Mouse (Mus musculus) midbrain, postnatal 0 days (tissue): ENCODE results near the gene H2-DMa. TPM values are rescaled to one million over a fixed set of nuclear protein-coding genes. Genes with fewer than 3 reads are reported as not detected.

Experiments
- ATAC-seq: fragments of 200-750 bp; cut with Nextera tagmentation; 2 replicates; pipeline ENCODE4 v1.8.0; 2017; ENCODE audit warnings: moderate number of reproducible peaks, mild to moderate bottlenecking, moderate TSS enrichment, moderate library complexity; ENCODE audit not compliant: low FRiP score
- DNase-seq: peaks from one replicate; pipeline ENCODE4 v3.0.0-alpha.2; 2015; ENCODE audit warnings: low spot score
- H3K27ac ChIP-seq: fragments of 300-500 bp; sonication (generic); 2 replicates; pipeline ENCODE4 v1.5.1; 2014; ENCODE audit warnings: low read depth, mild to moderate bottlenecking, low read length, mixed read lengths
- H3K27me3 ChIP-seq: fragments of 300-500 bp; sonication (generic); 2 replicates; pipeline ENCODE4 v1.6.1; 2014; ENCODE audit warnings: low read length, control low read depth, mixed read lengths; ENCODE audit not compliant: insufficient read depth
- H3K36me3 ChIP-seq: fragments of 300-500 bp; sonication (generic); 2 replicates; pipeline ENCODE4 v1.6.1; 2014; ENCODE audit warnings: low read length, control low read depth, mixed read lengths; ENCODE audit not compliant: insufficient read depth
- H3K4me1 ChIP-seq: fragments of 300-500 bp; sonication (generic); 2 replicates; pipeline ENCODE4 v1.6.1; 2014; ENCODE audit warnings: mild to moderate bottlenecking, control low read depth, antibody characterized with exemption, low read length, mixed read lengths; ENCODE audit not compliant: insufficient read depth
- H3K4me2 ChIP-seq: fragments of 300-500 bp; sonication (generic); 2 replicates; pipeline ENCODE4 v1.6.1; 2014; ENCODE audit warnings: low read depth, mild to moderate bottlenecking, low read length, mixed read lengths; ENCODE audit not compliant: poor library complexity, severe bottlenecking
- H3K4me3 ChIP-seq: fragments of 300-500 bp; sonication (generic); 2 replicates; pipeline ENCODE4 v1.5.1; 2014; ENCODE audit warnings: low read depth, mild to moderate bottlenecking, low read length, moderate library complexity
- H3K9ac ChIP-seq: fragments of 300-500 bp; sonication (generic); replicated peaks from 2 replicates; pipeline ENCODE4 v1.6.1; 2014; ENCODE audit warnings: mild to moderate bottlenecking, low read length, moderate library complexity, mixed read lengths; ENCODE audit not compliant: poor library complexity, severe bottlenecking
- H3K9me3 ChIP-seq: fragments of 300-500 bp; sonication (generic); 2 replicates; pipeline ENCODE4 v1.6.1; 2016; ENCODE audit warnings: low read length, control low read depth
- CTCF ChIP-seq: IDR thresholded peaks from 2 replicates; pipeline ENCODE4 v1.5.1; 2016; ENCODE audit warnings: antibody characterized with exemption, mild to moderate bottlenecking
- WGBS: fragments of 180-500 bp; shearing (Covaris S2); extraction: QIAGEN DNeasy Blood & Tissue Kit; methylation state at CpG from one replicate; pipeline ENCODE4 v1.1.7; 2014; 5-methylcytosine and 5-hydroxymethylcytosine counted together
- polyA plus RNA-seq: library from polyadenylated mRNA; unstranded; fragments of >200 nt; fragmentation: Nextera tagmentation; extraction: Ambion mirVana; gene quantifications from 2 replicates; pipeline ENCODE4 v1.2.1, GENCODE M21; 2015
- total RNA-seq: library from RNA; depleted of rRNA; stranded (reverse); fragments of >200 nt; gene quantifications from 2 replicates; pipeline ENCODE4 v1.2.3, GENCODE M21; 2014

Gene H2-DMa
- total and polyA plus RNA-seq, 2 experiments from 2014 or later, result 23.8 to 26.1 TPM

DNA sequence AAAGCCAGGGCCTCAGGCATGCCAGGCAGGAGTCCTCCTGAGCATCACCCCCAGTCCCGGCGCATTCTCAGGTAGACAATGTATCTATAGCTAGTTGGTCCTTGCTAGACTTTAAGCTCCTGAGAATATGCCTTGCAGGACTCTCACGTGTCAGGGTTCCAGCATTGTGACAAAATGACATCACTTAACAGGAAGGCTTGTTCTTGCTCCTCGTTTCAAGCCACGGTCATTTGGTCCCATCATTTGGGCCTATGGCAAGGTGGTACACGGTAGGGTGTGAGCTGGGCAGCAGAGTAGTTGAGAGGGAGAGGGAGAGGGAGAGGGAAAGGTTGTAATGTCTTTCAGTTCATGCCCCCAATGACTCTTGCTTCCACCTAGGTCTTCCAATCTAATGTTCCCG is 12.6 kb downstream of the H2-DMa start:
- ATAC-seq, result no peak
- TF ChIP-seq CTCF, result no peak
- Histone ChIP-seq H3K4me1 (peaks cover 7% of the 10 kb centered on the region; the same call in 1 of the 2 replicates), H3K9ac (no peak overlapping the region), H3K9me3 (no peaks in the 10 kb centered on the region), H3K36me3 (no peaks in the 10 kb centered on the region), H3K27me3 (no peaks in the 10 kb centered on the region), H3K27ac (no peak overlapping the region), H3K4me2 (no peak overlapping the region), H3K4me3 (no peak overlapping the region)
- WGBS, result 60% methylated on average over 7 of the region's 7 CpGs
- DNase-seq, result no peak

DNA sequence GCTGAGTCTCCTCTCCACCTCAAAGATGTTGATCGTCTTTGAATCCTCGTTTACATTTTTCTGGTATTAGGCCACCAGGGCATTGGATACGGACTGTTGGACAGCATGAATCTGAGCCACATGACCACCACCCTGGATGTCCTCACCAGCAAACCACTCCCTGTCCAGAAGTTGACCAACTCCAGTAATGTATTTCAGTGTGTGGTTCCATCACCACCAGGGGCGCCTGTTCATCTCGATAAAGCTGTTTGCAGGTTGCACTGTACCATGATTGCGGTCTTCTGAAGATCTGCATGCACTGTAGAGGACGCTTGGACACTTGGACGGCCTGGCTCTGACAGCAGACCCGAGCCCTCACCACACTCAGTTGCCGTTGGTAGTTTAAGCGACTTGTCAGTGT is 13.9 kb downstream of the H2-DMa start:
- DNase-seq (no peak), ATAC-seq (no peak)
- no peaks in the 10 kb centered on the region for H3K36me3 ChIP-seq
- H3K27me3 ChIP-seq, result peaks cover 6% of the 10 kb centered on the region
- peaks cover 7% of the 10 kb centered on the region; the same call in 1 of the 2 replicates for H3K4me1 ChIP-seq
- H3K9ac ChIP-seq, result no peak overlapping the region
- 84% methylated on average over 11 of the region's 11 CpGs for WGBS
- no peak overlapping the region for H3K4me3 ChIP-seq
- H3K27ac ChIP-seq, result no peak overlapping the region
- no peaks in the 10 kb centered on the region for H3K9me3 ChIP-seq
- TF ChIP-seq CTCF, result peak; percentile 56
- H3K4me2 ChIP-seq, result no peak overlapping the region

DNA sequence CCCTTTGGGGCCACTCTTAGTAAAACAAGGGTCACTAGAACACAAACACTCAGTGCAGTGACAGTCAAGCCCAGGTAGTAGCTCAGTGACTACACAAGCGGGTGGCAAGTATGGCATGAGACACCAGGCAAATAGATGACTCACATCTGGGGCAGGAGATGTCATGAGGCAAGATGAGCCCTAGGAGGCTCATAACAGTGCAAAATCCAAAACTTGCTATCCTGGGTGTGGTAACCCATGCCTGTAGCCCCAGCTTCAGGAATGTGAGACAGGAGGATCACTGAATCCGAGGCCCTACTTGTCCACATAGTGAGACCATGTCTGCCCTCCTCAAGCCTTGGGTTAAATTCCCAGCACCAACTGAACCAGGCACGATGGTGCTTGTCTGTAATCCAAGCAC is 15.1 kb downstream of the H2-DMa start:
- H3K4me2 ChIP-seq, result no peak overlapping the region
- ATAC-seq (no peak), DNase-seq (no peak)
- WGBS, result 89% methylated on average over 3 of the region's 3 CpGs
- TF ChIP-seq CTCF, result no peak
- H3K4me3 ChIP-seq, result no peak overlapping the region
- no peak overlapping the region for H3K27ac ChIP-seq
- no peaks in the 10 kb centered on the region for H3K36me3 ChIP-seq
- H3K9ac ChIP-seq, result no peak overlapping the region
- no peaks in the 10 kb centered on the region for H3K9me3 ChIP-seq
- H3K4me1 ChIP-seq, result peaks cover 7% of the 10 kb centered on the region; the same call in 1 of the 2 replicates
- H3K27me3 ChIP-seq, result peaks cover 17% of the 10 kb centered on the region

DNA sequence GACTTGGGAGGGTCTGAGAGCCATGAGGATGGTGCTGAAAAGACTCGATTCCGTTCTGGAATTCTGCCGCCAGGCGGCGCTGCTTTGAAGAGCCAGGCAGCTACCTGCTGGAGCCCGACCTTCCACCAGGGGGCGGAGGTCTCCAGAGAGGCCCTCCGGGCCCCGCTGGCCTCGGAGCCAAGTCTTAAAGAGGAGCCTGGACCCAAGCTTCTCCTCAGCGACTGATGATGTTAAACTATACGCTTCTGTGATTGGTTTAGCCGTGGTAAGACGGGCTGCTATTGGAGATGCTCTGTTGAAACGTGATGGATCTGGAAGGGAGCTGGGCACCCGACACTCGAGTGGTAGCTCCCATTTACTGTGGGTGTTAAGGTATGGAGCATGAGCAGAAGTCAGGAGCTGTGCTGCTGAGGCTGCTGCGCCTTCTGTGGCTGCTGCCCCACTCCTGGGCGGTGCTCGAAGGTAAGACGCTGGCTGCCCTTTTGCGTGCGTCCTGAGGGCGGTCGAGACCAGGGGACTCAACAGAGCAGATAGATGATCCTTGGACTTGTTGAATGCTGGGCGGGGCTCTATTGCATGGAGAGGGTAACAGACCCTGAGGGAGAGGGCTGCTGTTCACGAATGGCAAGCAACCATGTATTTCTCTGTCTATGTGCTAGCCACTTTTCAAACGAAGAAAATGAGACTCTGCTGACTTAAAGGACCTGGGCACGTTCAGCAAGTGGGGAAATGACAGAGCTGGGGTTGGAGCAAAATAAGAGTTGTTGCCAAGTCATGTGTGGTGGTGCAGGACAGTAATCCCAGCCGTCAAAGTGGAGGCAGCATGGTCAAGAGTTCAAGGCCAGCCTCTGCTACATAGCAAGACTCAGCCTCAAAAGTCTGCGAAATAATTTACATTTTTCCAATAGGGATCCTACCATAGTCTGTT is 16.2 kb downstream of the H2-DMa start:
- WGBS, result 6% methylated on average over 31 of the region's 31 CpGs
- Histone ChIP-seq H3K27ac (no peak overlapping the region), H3K4me2 (peak overlapping the region; percentile 77), H3K9me3 (no peaks in the 10 kb centered on the region), H3K36me3 (no peaks in the 10 kb centered on the region), H3K9ac (peak overlapping the region; percentile 52; the same call in 1 of the 2 replicates), H3K4me1 (peaks cover 7% of the 10 kb centered on the region; the same call in 1 of the 2 replicates), H3K4me3 (peak overlapping the region; percentile 38), H3K27me3 (peaks cover 26% of the 10 kb centered on the region)
- DNase-seq, result peak; percentile 99
- peak; percentile 98 for ATAC-seq
- peak; percentile 100 for TF ChIP-seq CTCF

DNA sequence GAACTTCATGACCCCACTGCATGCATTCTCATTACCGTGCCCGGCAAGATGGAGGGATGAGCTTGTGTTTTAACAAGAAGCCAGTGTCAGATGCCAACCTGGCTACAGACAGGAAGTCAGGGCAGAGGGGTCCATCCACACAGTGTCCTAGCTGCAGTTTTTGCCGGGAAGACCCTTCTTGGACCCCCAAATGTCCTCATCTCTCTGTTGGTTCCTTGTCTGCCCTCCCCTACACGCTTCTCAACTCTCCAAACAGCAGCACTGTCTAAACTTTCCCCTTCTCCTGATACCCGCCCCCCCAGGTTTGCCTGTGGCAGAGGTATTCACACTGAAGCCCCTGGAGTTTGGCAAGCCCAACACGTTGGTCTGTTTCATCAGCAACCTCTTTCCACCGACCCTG is 18.3 kb downstream of the H2-DMa start:
- H3K27ac ChIP-seq, result no peak overlapping the region
- DNase-seq, result no peak
- no peak for ATAC-seq
- TF ChIP-seq CTCF, result no peak
- no peak overlapping the region for H3K4me2 ChIP-seq
- H3K9me3 ChIP-seq, result no peaks in the 10 kb centered on the region
- H3K9ac ChIP-seq, result no peak overlapping the region
- WGBS, result 76% methylated on average over 7 of the region's 7 CpGs
- peaks cover 7% of the 10 kb centered on the region; the same call in 1 of the 2 replicates for H3K4me1 ChIP-seq
- H3K36me3 ChIP-seq, result no peaks in the 10 kb centered on the region
- no peak overlapping the region for H3K4me3 ChIP-seq
- peaks cover 34% of the 10 kb centered on the region for H3K27me3 ChIP-seq

DNA sequence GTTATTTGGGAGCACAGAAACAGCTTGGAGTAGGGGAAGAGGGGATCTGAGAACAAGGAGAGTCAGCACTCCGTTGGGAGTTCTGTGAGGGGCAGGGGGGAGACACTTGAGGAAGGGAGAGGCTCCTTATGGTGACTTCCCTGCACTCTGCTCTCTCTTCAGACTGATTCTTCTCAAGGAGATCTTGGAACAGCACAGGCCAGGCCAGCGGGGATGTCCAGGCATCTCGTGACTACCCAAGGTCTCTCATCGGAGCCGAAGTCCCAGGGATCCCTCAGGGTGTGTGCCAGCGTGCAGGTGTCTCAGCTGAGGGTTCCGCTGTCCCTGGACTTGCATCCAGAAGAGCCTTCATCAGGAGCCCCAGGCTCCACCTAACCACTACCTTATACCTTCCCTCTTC is 19.3 kb downstream of the H2-DMa start:
- WGBS, result 81% methylated on average over 7 of the region's 7 CpGs
- Histone ChIP-seq H3K4me3 (no peak overlapping the region), H3K9me3 (no peaks in the 10 kb centered on the region), H3K4me1 (peaks cover 7% of the 10 kb centered on the region; the same call in 1 of the 2 replicates), H3K27ac (no peak overlapping the region), H3K9ac (no peak overlapping the region), H3K4me2 (no peak overlapping the region), H3K27me3 (peaks cover 34% of the 10 kb centered on the region), H3K36me3 (no peaks in the 10 kb centered on the region)
- ATAC-seq, result no peak
- DNase-seq, result no peak
- no peak for TF ChIP-seq CTCF
